ENCODE assay signal across 8 mouse cellular contexts in the genomic region with DNA sequence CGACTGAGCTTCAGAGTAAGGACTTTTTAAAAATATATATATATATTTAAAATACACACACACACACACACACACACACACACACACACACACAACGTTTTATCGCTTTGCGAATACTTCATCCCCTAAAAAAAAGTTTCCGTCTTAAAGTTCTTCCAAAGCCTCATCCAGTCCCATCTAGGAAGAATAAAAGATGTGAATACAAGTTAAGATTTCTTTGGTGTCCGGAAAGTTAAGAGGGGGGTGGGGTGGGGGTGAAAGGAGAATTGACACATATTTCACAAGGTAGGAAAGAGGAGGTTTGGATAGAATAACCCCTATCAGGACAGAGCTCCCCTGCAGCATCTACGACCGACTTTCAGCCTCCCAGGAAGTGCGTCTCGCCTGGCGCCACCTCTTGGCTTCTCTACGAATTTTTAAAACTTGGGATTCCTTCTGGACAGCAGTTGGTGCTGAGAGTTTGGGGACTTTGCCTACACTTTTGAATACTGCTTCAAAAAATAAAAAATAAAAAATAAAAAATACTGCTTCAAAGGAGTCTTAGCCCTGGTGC. TPM values are rescaled to one million over a fixed set of nuclear protein-coding genes. Genes with fewer than 3 reads are reported as not detected.
DNase-seq lines count a peak whose midpoint lies in the region; ATAC-seq lines count a peak whose summit lies in the region.

No protein-coding gene starts in this region.

- ATAC-seq in heart, embryonic 12.5 days (ENCODE audit: insufficient number of reproducible peaks, low FRiP score) = peak; percentile 22; the same call in 1 of the 2 replicates
- no peak for ATAC-seq in kidney, embryonic 16.5 days (ENCODE audit: low FRiP score, low TSS enrichment)

- H3K27ac ChIP-seq in brown adipose tissue, adult 24 weeks (replicated peaks; ENCODE audit: low read depth, low read length) = no peak overlapping the region
- H3K27ac ChIP-seq in heart, embryonic 12.5 days (ENCODE audit: poor library complexity, severe bottlenecking) = no peak overlapping the region
- no peak overlapping the region for H3K27ac ChIP-seq in kidney, embryonic 16.5 days (ENCODE audit: low read length)

- H3K36me3 ChIP-seq in heart, embryonic 12.5 days = no peaks in the 10 kb centered on the region
- H3K36me3 ChIP-seq in kidney, embryonic 16.5 days (ENCODE audit: insufficient read depth, low read length) = no peaks in the 10 kb centered on the region

- WGBS in heart, embryonic 12.5 days = 1% methylated on average over 12 of the region's 12 CpGs
- WGBS in kidney, embryonic 16.5 days = under 1% methylated on average over 12 of the region's 12 CpGs

- H3K4me3 ChIP-seq in brown adipose tissue, adult 24 weeks (ENCODE audit: insufficient read depth, low read depth, low read length) = peak overlapping the region; percentile 50
- H3K4me3 ChIP-seq in heart, embryonic 12.5 days = peak overlapping the region; percentile 50
- H3K4me3 ChIP-seq in kidney, embryonic 16.5 days (ENCODE audit: low read length) = peak overlapping the region; percentile 43

- peak overlapping the region; percentile 73 for H3K4me2 ChIP-seq in heart, embryonic 12.5 days
- peak overlapping the region; percentile 72 for H3K4me2 ChIP-seq in kidney, embryonic 16.5 days (replicated peaks; ENCODE audit: low read depth, low read length)

- H3K9me3 ChIP-seq in heart, embryonic 12.5 days (replicated peaks) = no peaks in the 10 kb centered on the region
- no peaks in the 10 kb centered on the region for H3K9me3 ChIP-seq in kidney, embryonic 16.5 days (ENCODE audit: low read length)

- H3K27me3 ChIP-seq in heart, embryonic 12.5 days (replicated peaks) = no peaks in the 10 kb centered on the region
- 0 out of 2 replicates have a peak, but pooled peaks cover 4% of the 10 kb centered on the region for H3K27me3 ChIP-seq in kidney, embryonic 16.5 days (ENCODE audit: insufficient read depth, low read length)

- peak overlapping the region; percentile 77 for H3K9ac ChIP-seq in heart, embryonic 12.5 days
- H3K9ac ChIP-seq in kidney, embryonic 16.5 days (replicated peaks; ENCODE audit: low read length) = no peak overlapping the region

- peak; percentile 34 for DNase-seq in cerebellum, adult 11 months
- DNase-seq in cerebellum, adult 8-10 months = no peak
- peak; percentile 53 for DNase-seq in A20 (ENCODE audit: low read depth, low spot score)
- peak; percentile 80 for DNase-seq in lung, postnatal 25 days (ENCODE audit: low spot score)
- peak; percentile 58 for DNase-seq in right cerebral cortex, postnatal 4 days

- H3K4me1 ChIP-seq in brown adipose tissue, adult 24 weeks (ENCODE audit: control insufficient read depth, insufficient read depth, insufficient read length, low read length) = peaks cover 8% of the 10 kb centered on the region
- H3K4me1 ChIP-seq in heart, embryonic 12.5 days (replicated peaks) = peaks cover 44% of the 10 kb centered on the region
- peaks cover 47% of the 10 kb centered on the region for H3K4me1 ChIP-seq in kidney, embryonic 16.5 days (ENCODE audit: insufficient read depth, low read length)

RNA-seq across cellular contexts. Expression of a gene that starts 1.5 kb away (rescaled TPM):
- 15.5 and 24.4 TPM in 2 replicates for polyA plus RNA-seq in brown adipose tissue, adult 24 weeks (2012; ENCODE audit: insufficient read depth, insufficient read length, missing spikeins)
- polyA plus RNA-seq in heart, embryonic 12.5 days (2016; fragmentation: Nextera tagmentation; extraction: Ambion mirVana) = 24.7 and 26.3 TPM in 2 replicates
- 21.0 and 22.5 TPM in 2 replicates for polyA plus RNA-seq in kidney, embryonic 16.5 days (2015; fragmentation: Nextera tagmentation; extraction: Ambion mirVana)

RNA-seq across cellular contexts. Expression of a gene that starts 12.2 kb away (rescaled TPM):
- polyA plus RNA-seq in brown adipose tissue, adult 24 weeks (2012; ENCODE audit: insufficient read depth, insufficient read length, missing spikeins) = 75.1 and 82.8 TPM in 2 replicates
- 31.8 and 33.8 TPM in 2 replicates for polyA plus RNA-seq in heart, embryonic 12.5 days (2016; fragmentation: Nextera tagmentation; extraction: Ambion mirVana)
- 41.3 and 44.1 TPM in 2 replicates for polyA plus RNA-seq in kidney, embryonic 16.5 days (2015; fragmentation: Nextera tagmentation; extraction: Ambion mirVana)

RNA-seq across cellular contexts. Expression of a gene that starts 14.2 kb away (rescaled TPM):
- polyA plus RNA-seq in brown adipose tissue, adult 24 weeks (2012; ENCODE audit: insufficient read depth, insufficient read length, missing spikeins) = 71.8 and 150 TPM in 2 replicates
- 26.1 and 26.3 TPM in 2 replicates for polyA plus RNA-seq in heart, embryonic 12.5 days (2016; fragmentation: Nextera tagmentation; extraction: Ambion mirVana)
- polyA plus RNA-seq in kidney, embryonic 16.5 days (2015; fragmentation: Nextera tagmentation; extraction: Ambion mirVana) = 38.8 and 45.7 TPM in 2 replicates

RNA-seq across cellular contexts. Expression of a gene that starts 23.0 kb away (rescaled TPM):
- polyA plus RNA-seq in brown adipose tissue, adult 24 weeks (2012; ENCODE audit: insufficient read depth, insufficient read length, missing spikeins) = 78.5 and 88.8 TPM in 2 replicates
- 222 and 229 TPM in 2 replicates for polyA plus RNA-seq in heart, embryonic 12.5 days (2016; fragmentation: Nextera tagmentation; extraction: Ambion mirVana)
- 206 and 252 TPM in 2 replicates for polyA plus RNA-seq in kidney, embryonic 16.5 days (2015; fragmentation: Nextera tagmentation; extraction: Ambion mirVana)

RNA-seq across cellular contexts. Expression of a gene that starts 24.0 kb away (rescaled TPM):
- polyA plus RNA-seq in brown adipose tissue, adult 24 weeks (2012; ENCODE audit: insufficient read depth, insufficient read length, missing spikeins) = 1.5 and 3.4 TPM in 2 replicates
- polyA plus RNA-seq in heart, embryonic 12.5 days (2016; fragmentation: Nextera tagmentation; extraction: Ambion mirVana) = 5.5 and 6.8 TPM in 2 replicates
- 5.8 and 6.0 TPM in 2 replicates for polyA plus RNA-seq in kidney, embryonic 16.5 days (2015; fragmentation: Nextera tagmentation; extraction: Ambion mirVana)
